Mouse (Mus musculus): ENCODE results near the gene Trpm3. TPM values are rescaled to one million over a fixed set of nuclear protein-coding genes. Genes with fewer than 3 reads are reported as not detected.

Trpm3 gene
- polyA plus RNA-seq, 1 experiment from 2014 or later, result 4.9 TPM

DNA sequence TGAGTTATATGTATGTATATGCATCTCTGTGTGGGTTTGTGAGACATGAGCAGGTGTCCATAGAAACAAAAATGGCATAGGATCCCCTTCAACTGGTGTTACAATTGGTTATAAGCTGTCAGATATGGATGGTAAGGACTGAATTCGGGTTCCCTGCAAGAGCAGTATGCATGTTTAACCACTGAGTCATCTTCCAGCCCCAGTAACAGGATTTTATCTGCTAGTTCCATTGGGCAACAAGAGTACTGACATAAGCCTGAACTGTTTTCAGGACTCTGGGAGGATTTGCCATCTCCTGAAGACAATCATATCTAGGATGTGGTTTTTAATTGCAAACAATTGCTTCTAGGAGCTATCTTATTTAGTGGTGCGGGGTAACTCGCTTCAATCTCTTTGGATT lies 534.0 kb downstream of the Trpm3 start:
- DNase-seq (ENCODE audit: low spot score) (no peak), ATAC-seq (replicated peaks; ENCODE audit: insufficient number of reproducible peaks, low FRiP score, low TSS enrichment, low read depth) (no peak)

GRCm38 (mm10) chr19:22676206-22676605 lies 537.4 kb downstream of the Trpm3 start:
- WGBS, result 66% methylated on average over 4 of the region's 4 CpGs
- H3K27ac ChIP-seq (replicated peaks; ENCODE audit: low read depth, low read length), result no peak overlapping the region
- no peak for ATAC-seq (replicated peaks; ENCODE audit: insufficient number of reproducible peaks, low FRiP score, low TSS enrichment, low read depth)
- no peaks in the 10 kb centered on the region for H3K36me3 ChIP-seq (replicated peaks; ENCODE audit: control insufficient read depth, insufficient read depth, low read depth, low read length)
- no peak overlapping the region for H3K4me3 ChIP-seq (ENCODE audit: low read depth, low read length)
- H3K9ac ChIP-seq (replicated peaks; ENCODE audit: low read length), result no peak overlapping the region
- no peak for DNase-seq (ENCODE audit: low spot score)
- no peaks in the 10 kb centered on the region for H3K4me1 ChIP-seq (ENCODE audit: control insufficient read depth, insufficient read depth, low read length)
- H3K27me3 ChIP-seq (ENCODE audit: control insufficient read depth, insufficient read depth, low read length), result no peaks in the 10 kb centered on the region
- no peak overlapping the region for H3K4me2 ChIP-seq (ENCODE audit: low read depth, low read length)
- no peaks in the 10 kb centered on the region for H3K9me3 ChIP-seq (replicated peaks; ENCODE audit: control insufficient read depth, low read length)

More for the DNA sequence above, 534.0 kb downstream of the Trpm3 start:
- no peak overlapping the region for H3K4me2 ChIP-seq (ENCODE audit: low read depth, low read length)
- no peaks in the 10 kb centered on the region for H3K36me3 ChIP-seq (replicated peaks; ENCODE audit: control insufficient read depth, insufficient read depth, low read depth, low read length)
- no peak overlapping the region for H3K4me3 ChIP-seq (ENCODE audit: low read depth, low read length)
- H3K4me1 ChIP-seq (ENCODE audit: control insufficient read depth, insufficient read depth, low read length), result no peaks in the 10 kb centered on the region
- H3K9ac ChIP-seq (replicated peaks; ENCODE audit: low read length), result no peak overlapping the region
- no peak overlapping the region for H3K27ac ChIP-seq (replicated peaks; ENCODE audit: low read depth, low read length)
- H3K27me3 ChIP-seq (ENCODE audit: control insufficient read depth, insufficient read depth, low read length), result no peaks in the 10 kb centered on the region
- no peaks in the 10 kb centered on the region for H3K9me3 ChIP-seq (replicated peaks; ENCODE audit: control insufficient read depth, low read length)
- 90% methylated on average over 3 of the region's 3 CpGs for WGBS

DNA sequence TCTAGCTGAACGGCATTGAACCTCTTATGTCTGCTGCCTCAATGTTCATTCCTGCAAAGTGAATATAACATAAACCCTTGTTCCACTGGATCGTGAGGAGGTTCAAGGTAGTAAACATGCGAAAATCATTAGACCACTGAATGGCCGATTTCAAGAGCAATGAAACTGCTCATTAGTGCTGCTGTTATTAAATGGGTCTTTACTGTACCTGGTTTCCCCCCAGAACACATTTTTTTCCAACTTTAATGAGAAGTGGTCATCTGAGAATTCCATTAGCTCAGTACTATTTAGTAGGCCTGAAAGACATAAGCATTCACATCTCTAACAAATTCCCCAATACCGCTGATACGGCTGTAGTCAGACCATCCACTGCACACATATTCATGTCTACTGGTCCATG lies 543.4 kb downstream of the Trpm3 start:
- DNase-seq (ENCODE audit: low spot score), result no peak
- 90% methylated on average over 6 of the region's 6 CpGs for WGBS
- Histone ChIP-seq H3K9me3 (replicated peaks; ENCODE audit: control insufficient read depth, low read length) (no peaks in the 10 kb centered on the region), H3K27me3 (ENCODE audit: control insufficient read depth, insufficient read depth, low read length) (no peaks in the 10 kb centered on the region), H3K4me1 (ENCODE audit: control insufficient read depth, insufficient read depth, low read length) (no peaks in the 10 kb centered on the region), H3K27ac (replicated peaks; ENCODE audit: low read depth, low read length) (no peak overlapping the region), H3K4me3 (ENCODE audit: low read depth, low read length) (no peak overlapping the region), H3K4me2 (ENCODE audit: low read depth, low read length) (no peak overlapping the region), H3K36me3 (replicated peaks; ENCODE audit: control insufficient read depth, insufficient read depth, low read depth, low read length) (no peaks in the 10 kb centered on the region), H3K9ac (replicated peaks; ENCODE audit: low read length) (no peak overlapping the region)
- no peak for ATAC-seq (replicated peaks; ENCODE audit: insufficient number of reproducible peaks, low FRiP score, low TSS enrichment, low read depth)

DNA sequence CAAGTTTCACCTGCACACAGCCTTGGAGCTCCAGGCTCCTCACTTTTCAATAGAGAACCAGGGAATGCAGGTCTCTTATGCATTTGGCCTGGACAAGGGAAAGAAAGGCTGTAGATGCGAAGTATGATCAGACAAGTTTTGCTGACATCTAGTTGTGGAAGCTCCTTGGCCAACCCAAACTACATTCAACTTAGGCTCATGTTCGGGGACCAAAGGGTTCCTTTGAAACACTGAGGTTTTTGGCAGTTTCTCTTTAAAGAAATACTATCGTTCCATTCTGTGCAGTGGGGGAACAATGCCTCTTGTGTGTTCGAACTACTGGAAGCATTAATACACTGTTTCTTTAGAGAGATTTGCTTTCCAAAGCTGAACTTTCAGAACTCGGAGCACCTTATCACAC lies 553.1 kb downstream of the Trpm3 start:
- H3K4me1 ChIP-seq (ENCODE audit: control insufficient read depth, insufficient read depth, low read length), result no peaks in the 10 kb centered on the region
- no peaks in the 10 kb centered on the region for H3K27me3 ChIP-seq (ENCODE audit: control insufficient read depth, insufficient read depth, low read length)
- ATAC-seq (replicated peaks; ENCODE audit: insufficient number of reproducible peaks, low FRiP score, low TSS enrichment, low read depth) (no peak), DNase-seq (ENCODE audit: low spot score) (no peak)
- no peak overlapping the region for H3K27ac ChIP-seq (replicated peaks; ENCODE audit: low read depth, low read length)
- no peaks in the 10 kb centered on the region for H3K36me3 ChIP-seq (replicated peaks; ENCODE audit: control insufficient read depth, insufficient read depth, low read depth, low read length)
- H3K4me3 ChIP-seq (ENCODE audit: low read depth, low read length), result no peak overlapping the region
- H3K4me2 ChIP-seq (ENCODE audit: low read depth, low read length), result no peak overlapping the region
- 61% methylated on average over 5 of the region's 5 CpGs for WGBS
- H3K9ac ChIP-seq (replicated peaks; ENCODE audit: low read length), result no peak overlapping the region
- no peaks in the 10 kb centered on the region for H3K9me3 ChIP-seq (replicated peaks; ENCODE audit: control insufficient read depth, low read length)

GRCm38 (mm10) chr19:22692553-22692952 lies 553.7 kb downstream of the Trpm3 start:
- no peaks in the 10 kb centered on the region for H3K4me1 ChIP-seq (ENCODE audit: control insufficient read depth, insufficient read depth, low read length)
- no peak overlapping the region for H3K4me3 ChIP-seq (ENCODE audit: low read depth, low read length)
- no peak overlapping the region for H3K9ac ChIP-seq (replicated peaks; ENCODE audit: low read length)
- no peak overlapping the region for H3K27ac ChIP-seq (replicated peaks; ENCODE audit: low read depth, low read length)
- no peak for ATAC-seq (replicated peaks; ENCODE audit: insufficient number of reproducible peaks, low FRiP score, low TSS enrichment, low read depth)
- no peaks in the 10 kb centered on the region for H3K27me3 ChIP-seq (ENCODE audit: control insufficient read depth, insufficient read depth, low read length)
- 40% methylated on average over 4 of the region's 4 CpGs for WGBS
- no peak overlapping the region for H3K4me2 ChIP-seq (ENCODE audit: low read depth, low read length)
- H3K9me3 ChIP-seq (replicated peaks; ENCODE audit: control insufficient read depth, low read length), result no peaks in the 10 kb centered on the region
- DNase-seq (ENCODE audit: low spot score), result no peak
- no peaks in the 10 kb centered on the region for H3K36me3 ChIP-seq (replicated peaks; ENCODE audit: control insufficient read depth, insufficient read depth, low read depth, low read length)

- no peak overlapping the region for H3K9ac ChIP-seq (replicated peaks; ENCODE audit: low read length)
- 70% methylated on average over 5 of the region's 5 CpGs for WGBS
- ATAC-seq (replicated peaks; ENCODE audit: insufficient number of reproducible peaks, low FRiP score, low TSS enrichment, low read depth), result no peak
Observed at GRCm38 (mm10) chr19:22692956-22693355, 554.1 kb downstream of the Trpm3 start.

GRCm38 (mm10) chr19:22695423-22695822 lies 556.6 kb downstream of the Trpm3 start:
- Histone ChIP-seq H3K27ac (replicated peaks; ENCODE audit: low read depth, low read length) (no peak overlapping the region), H3K36me3 (replicated peaks; ENCODE audit: control insufficient read depth, insufficient read depth, low read depth, low read length) (no peaks in the 10 kb centered on the region), H3K4me1 (ENCODE audit: control insufficient read depth, insufficient read depth, low read length) (no peaks in the 10 kb centered on the region), H3K27me3 (ENCODE audit: control insufficient read depth, insufficient read depth, low read length) (no peaks in the 10 kb centered on the region), H3K9me3 (replicated peaks; ENCODE audit: control insufficient read depth, low read length) (no peaks in the 10 kb centered on the region), H3K4me3 (ENCODE audit: low read depth, low read length) (no peak overlapping the region), H3K4me2 (ENCODE audit: low read depth, low read length) (no peak overlapping the region), H3K9ac (replicated peaks; ENCODE audit: low read length) (no peak overlapping the region)
- ATAC-seq (replicated peaks; ENCODE audit: insufficient number of reproducible peaks, low FRiP score, low TSS enrichment, low read depth) (no peak), DNase-seq (ENCODE audit: low spot score) (no peak)
- WGBS, result 30% methylated on average over 2 of the region's 2 CpGs

More at GRCm38 (mm10) chr19:22692956-22693355, 554.1 kb downstream of the Trpm3 start:
- no peak overlapping the region for H3K27ac ChIP-seq (replicated peaks; ENCODE audit: low read depth, low read length)
- H3K4me3 ChIP-seq (ENCODE audit: low read depth, low read length), result no peak overlapping the region
- H3K36me3 ChIP-seq (replicated peaks; ENCODE audit: control insufficient read depth, insufficient read depth, low read depth, low read length), result no peaks in the 10 kb centered on the region
- DNase-seq (ENCODE audit: low spot score), result no peak
- no peaks in the 10 kb centered on the region for H3K9me3 ChIP-seq (replicated peaks; ENCODE audit: control insufficient read depth, low read length)
- H3K4me1 ChIP-seq (ENCODE audit: control insufficient read depth, insufficient read depth, low read length), result no peaks in the 10 kb centered on the region
- H3K27me3 ChIP-seq (ENCODE audit: control insufficient read depth, insufficient read depth, low read length), result no peaks in the 10 kb centered on the region
- H3K4me2 ChIP-seq (ENCODE audit: low read depth, low read length), result no peak overlapping the region

GRCm38 (mm10) chr19:22698737-22699136 lies 559.9 kb downstream of the Trpm3 start:
- H3K27ac ChIP-seq (replicated peaks; ENCODE audit: low read depth, low read length), result no peak overlapping the region
- DNase-seq (ENCODE audit: low spot score), result no peak

More at GRCm38 (mm10) chr19:22698737-22699136, 559.9 kb downstream of the Trpm3 start:
- Histone ChIP-seq H3K4me2 (ENCODE audit: low read depth, low read length) (no peak overlapping the region), H3K36me3 (replicated peaks; ENCODE audit: control insufficient read depth, insufficient read depth, low read depth, low read length) (no peaks in the 10 kb centered on the region), H3K9ac (replicated peaks; ENCODE audit: low read length) (no peak overlapping the region), H3K4me3 (ENCODE audit: low read depth, low read length) (no peak overlapping the region), H3K9me3 (replicated peaks; ENCODE audit: control insufficient read depth, low read length) (no peaks in the 10 kb centered on the region), H3K27me3 (ENCODE audit: control insufficient read depth, insufficient read depth, low read length) (no peaks in the 10 kb centered on the region), H3K4me1 (ENCODE audit: control insufficient read depth, insufficient read depth, low read length) (no peaks in the 10 kb centered on the region)
- WGBS, result 89% methylated on average over 4 of the region's 4 CpGs
- ATAC-seq (replicated peaks; ENCODE audit: insufficient number of reproducible peaks, low FRiP score, low TSS enrichment, low read depth), result no peak

All from embryonic facial prominence, embryonic 11.5 days (tissue).